Mouse (Mus musculus) stomach, postnatal 0 days (tissue): ENCODE data around the gene Atp8b3.

Experiments used
- CTCF ChIP-seq: IDR thresholded peaks from 2 replicates; pipeline ENCODE4 v1.5.1; 2016; ENCODE audit warnings: antibody characterized with exemption, low read depth, mild to moderate bottlenecking, moderate library complexity
- EP300 ChIP-seq: optimal IDR thresholded peaks from 2 replicates; pipeline ENCODE3; 2016; ENCODE audit warnings: antibody characterized with exemption

- TF ChIP-seq CTCF (no peak), EP300 (no peak)
These were observed 12.8 kb downstream of the Atp8b3 start for GRCm38 (mm10) chr10:80526172-80526571.
